Mouse (Mus musculus): ENCODE measurements around the gene Rapgef4. TPM values are rescaled to one million over a fixed set of nuclear protein-coding genes. Genes with fewer than 3 reads are reported as not detected.

Gene Rapgef4
- polyA plus RNA-seq, 1 experiment: 0.08 TPM

- H3K4me3 ChIP-seq (ENCODE audit: insufficient read depth, poor library complexity, severe bottlenecking): no peak overlapping the region
- no peaks in the 10 kb centered on the region for H3K36me3 ChIP-seq (ENCODE audit: control insufficient read depth, insufficient read depth)
- H3K27me3 ChIP-seq (ENCODE audit: control insufficient read depth, insufficient read depth, insufficient read length): no peaks in the 10 kb centered on the region
- H3K79me2 ChIP-seq (ENCODE audit: control insufficient read depth, insufficient read depth): no peaks in the 10 kb centered on the region
- no peak overlapping the region for H3ac ChIP-seq (ENCODE audit: control insufficient read depth, insufficient read length, low read depth)
- no peaks in the 10 kb centered on the region for H3K79me3 ChIP-seq (ENCODE audit: low read depth)
- TF ChIP-seq MYOD1 (IDR thresholded peaks at IDR 0.05; ENCODE audit: control insufficient read depth, insufficient read length, low read depth): no peak
- TF ChIP-seq MAX (IDR thresholded peaks at IDR 0.05): no peak
- TF ChIP-seq FOSL1 (IDR thresholded peaks at IDR 0.05; ENCODE audit: insufficient read depth, low read length, poor library complexity, severe bottlenecking): no peak
- no peak for TF ChIP-seq CTCF (IDR thresholded peaks at IDR 0.05; ENCODE audit: control insufficient read depth, insufficient read depth, insufficient read length)
- TF ChIP-seq USF1 (IDR thresholded peaks at IDR 0.05; ENCODE audit: low read depth): no peak
- no peak for TF ChIP-seq CEBPB (IDR thresholded peaks at IDR 0.05; ENCODE audit: low read depth)
- no peak for TF ChIP-seq MYOG (IDR thresholded peaks at IDR 0.05; ENCODE audit: control insufficient read depth, extremely low read depth, insufficient read length)
Measured at GRCm38 (mm10) chr2:72221283-72221682, 240.2 kb downstream of the Rapgef4 start.

- Histone ChIP-seq H3ac (ENCODE audit: control insufficient read depth, insufficient read length, low read depth) (no peak overlapping the region), H3K79me2 (ENCODE audit: control insufficient read depth, insufficient read depth) (no peaks in the 10 kb centered on the region), H3K4me3 (ENCODE audit: insufficient read depth, poor library complexity, severe bottlenecking) (no peak overlapping the region), H3K36me3 (ENCODE audit: control insufficient read depth, insufficient read depth) (no peaks in the 10 kb centered on the region), H3K79me3 (ENCODE audit: low read depth) (no peaks in the 10 kb centered on the region), H3K27me3 (ENCODE audit: control insufficient read depth, insufficient read depth, insufficient read length) (no peaks in the 10 kb centered on the region)
- TF ChIP-seq MYOG (IDR thresholded peaks at IDR 0.05; ENCODE audit: control insufficient read depth, extremely low read depth, insufficient read length): no peak
- TF ChIP-seq MYOD1 (IDR thresholded peaks at IDR 0.05; ENCODE audit: control insufficient read depth, insufficient read length, low read depth): no peak
- TF ChIP-seq FOSL1 (IDR thresholded peaks at IDR 0.05; ENCODE audit: insufficient read depth, low read length, poor library complexity, severe bottlenecking): no peak
- TF ChIP-seq USF1 (IDR thresholded peaks at IDR 0.05; ENCODE audit: low read depth): no peak
- no peak for TF ChIP-seq MAX (IDR thresholded peaks at IDR 0.05)
- TF ChIP-seq CTCF (IDR thresholded peaks at IDR 0.05; ENCODE audit: control insufficient read depth, insufficient read depth, insufficient read length): no peak
- TF ChIP-seq CEBPB (IDR thresholded peaks at IDR 0.05; ENCODE audit: low read depth): no peak
Measured at GRCm38 (mm10) chr2:72221706-72222105, 240.7 kb downstream of the Rapgef4 start.

- Histone ChIP-seq H3K27me3 (ENCODE audit: control insufficient read depth, insufficient read depth, insufficient read length) (no peaks in the 10 kb centered on the region), H3K36me3 (ENCODE audit: control insufficient read depth, insufficient read depth) (no peaks in the 10 kb centered on the region), H3ac (ENCODE audit: control insufficient read depth, insufficient read length, low read depth) (no peak overlapping the region), H3K79me2 (ENCODE audit: control insufficient read depth, insufficient read depth) (no peaks in the 10 kb centered on the region), H3K79me3 (ENCODE audit: low read depth) (no peaks in the 10 kb centered on the region), H3K4me3 (ENCODE audit: insufficient read depth, poor library complexity, severe bottlenecking) (no peak overlapping the region)
- TF ChIP-seq MAX (IDR thresholded peaks at IDR 0.05) (no peak), USF1 (IDR thresholded peaks at IDR 0.05; ENCODE audit: low read depth) (no peak)
Measured at GRCm38 (mm10) chr2:72222276-72222675, 241.2 kb downstream of the Rapgef4 start.

GRCm38 (mm10) chr2:72222736-72223455 is 241.9 kb downstream of the Rapgef4 start:
- Histone ChIP-seq H3K27me3 (ENCODE audit: control insufficient read depth, insufficient read depth, insufficient read length) (no peaks in the 10 kb centered on the region), H3ac (ENCODE audit: control insufficient read depth, insufficient read length, low read depth) (no peak overlapping the region), H3K4me3 (ENCODE audit: insufficient read depth, poor library complexity, severe bottlenecking) (no peak overlapping the region), H3K79me2 (ENCODE audit: control insufficient read depth, insufficient read depth) (no peaks in the 10 kb centered on the region), H3K79me3 (ENCODE audit: low read depth) (no peaks in the 10 kb centered on the region), H3K36me3 (ENCODE audit: control insufficient read depth, insufficient read depth) (no peaks in the 10 kb centered on the region)
- TF ChIP-seq FOSL1 (IDR thresholded peaks at IDR 0.05; ENCODE audit: insufficient read depth, low read length, poor library complexity, severe bottlenecking) (no peak), MYOD1 (IDR thresholded peaks at IDR 0.05; ENCODE audit: control insufficient read depth, insufficient read length, low read depth) (no peak), CTCF (IDR thresholded peaks at IDR 0.05; ENCODE audit: control insufficient read depth, insufficient read depth, insufficient read length) (no peak), USF1 (IDR thresholded peaks at IDR 0.05; ENCODE audit: low read depth) (no peak), MAX (IDR thresholded peaks at IDR 0.05) (no peak), CEBPB (IDR thresholded peaks at IDR 0.05; ENCODE audit: low read depth) (no peak), MYOG (IDR thresholded peaks at IDR 0.05; ENCODE audit: control insufficient read depth, extremely low read depth, insufficient read length) (no peak)

- H3K27me3 ChIP-seq (ENCODE audit: control insufficient read depth, insufficient read depth, insufficient read length): no peaks in the 10 kb centered on the region
- no peaks in the 10 kb centered on the region for H3K36me3 ChIP-seq (ENCODE audit: control insufficient read depth, insufficient read depth)
- H3K79me3 ChIP-seq (ENCODE audit: low read depth): no peaks in the 10 kb centered on the region
- TF ChIP-seq CEBPB (IDR thresholded peaks at IDR 0.05; ENCODE audit: low read depth) (no peak), MYOG (IDR thresholded peaks at IDR 0.05; ENCODE audit: control insufficient read depth, extremely low read depth, insufficient read length) (no peak), FOSL1 (IDR thresholded peaks at IDR 0.05; ENCODE audit: insufficient read depth, low read length, poor library complexity, severe bottlenecking) (no peak), MYOD1 (IDR thresholded peaks at IDR 0.05; ENCODE audit: control insufficient read depth, insufficient read length, low read depth) (no peak), CTCF (IDR thresholded peaks at IDR 0.05; ENCODE audit: control insufficient read depth, insufficient read depth, insufficient read length) (no peak), USF1 (IDR thresholded peaks at IDR 0.05; ENCODE audit: low read depth) (no peak), MAX (IDR thresholded peaks at IDR 0.05) (no peak)
- H3K79me2 ChIP-seq (ENCODE audit: control insufficient read depth, insufficient read depth): no peaks in the 10 kb centered on the region
- no peak overlapping the region for H3K4me3 ChIP-seq (ENCODE audit: insufficient read depth, poor library complexity, severe bottlenecking)
- no peak overlapping the region for H3ac ChIP-seq (ENCODE audit: control insufficient read depth, insufficient read length, low read depth)
Measured at GRCm38 (mm10) chr2:72223479-72223878, 242.4 kb downstream of the Rapgef4 start.

GRCm38 (mm10) chr2:72226006-72226405 is 245.0 kb downstream of the Rapgef4 start:
- H3K27me3 ChIP-seq (ENCODE audit: control insufficient read depth, insufficient read depth, insufficient read length): no peaks in the 10 kb centered on the region
- no peaks in the 10 kb centered on the region for H3K79me2 ChIP-seq (ENCODE audit: control insufficient read depth, insufficient read depth)
- no peak overlapping the region for H3K4me3 ChIP-seq (ENCODE audit: insufficient read depth, poor library complexity, severe bottlenecking)
- no peak overlapping the region for H3ac ChIP-seq (ENCODE audit: control insufficient read depth, insufficient read length, low read depth)
- no peaks in the 10 kb centered on the region for H3K36me3 ChIP-seq (ENCODE audit: control insufficient read depth, insufficient read depth)
- H3K79me3 ChIP-seq (ENCODE audit: low read depth): no peaks in the 10 kb centered on the region
- no peak for TF ChIP-seq MYOG (IDR thresholded peaks at IDR 0.05; ENCODE audit: control insufficient read depth, extremely low read depth, insufficient read length)
- TF ChIP-seq FOSL1 (IDR thresholded peaks at IDR 0.05; ENCODE audit: insufficient read depth, low read length, poor library complexity, severe bottlenecking): no peak
- no peak for TF ChIP-seq CEBPB (IDR thresholded peaks at IDR 0.05; ENCODE audit: low read depth)
- no peak for TF ChIP-seq CTCF (IDR thresholded peaks at IDR 0.05; ENCODE audit: control insufficient read depth, insufficient read depth, insufficient read length)
- no peak for TF ChIP-seq MYOD1 (IDR thresholded peaks at IDR 0.05; ENCODE audit: control insufficient read depth, insufficient read length, low read depth)
- TF ChIP-seq USF1 (IDR thresholded peaks at IDR 0.05; ENCODE audit: low read depth): no peak
- TF ChIP-seq MAX (IDR thresholded peaks at IDR 0.05): no peak
